Mouse (Mus musculus) midbrain, postnatal 0 days (tissue): ENCODE data around the gene Pigh. TPM values are rescaled to one million over a fixed set of nuclear protein-coding genes. Genes with fewer than 3 reads are reported as not detected.

Source experiments
- ATAC-seq: fragments of 200-750 bp; cut with Nextera tagmentation; 2 replicates; pipeline ENCODE4 v1.8.0; 2017; ENCODE audit warnings: moderate number of reproducible peaks, mild to moderate bottlenecking, moderate TSS enrichment, moderate library complexity; ENCODE audit not compliant: low FRiP score
- DNase-seq: peaks from one replicate; pipeline ENCODE4 v3.0.0-alpha.2; 2015; ENCODE audit warnings: low spot score
- H3K27ac ChIP-seq: fragments of 300-500 bp; sonication (generic); 2 replicates; pipeline ENCODE4 v1.5.1; 2014; ENCODE audit warnings: low read depth, mild to moderate bottlenecking, low read length, mixed read lengths
- H3K27me3 ChIP-seq: fragments of 300-500 bp; sonication (generic); 2 replicates; pipeline ENCODE4 v1.6.1; 2014; ENCODE audit warnings: low read length, control low read depth, mixed read lengths; ENCODE audit not compliant: insufficient read depth
- H3K36me3 ChIP-seq: fragments of 300-500 bp; sonication (generic); 2 replicates; pipeline ENCODE4 v1.6.1; 2014; ENCODE audit warnings: low read length, control low read depth, mixed read lengths; ENCODE audit not compliant: insufficient read depth
- H3K4me1 ChIP-seq: fragments of 300-500 bp; sonication (generic); 2 replicates; pipeline ENCODE4 v1.6.1; 2014; ENCODE audit warnings: mild to moderate bottlenecking, control low read depth, antibody characterized with exemption, low read length, mixed read lengths; ENCODE audit not compliant: insufficient read depth
- H3K4me2 ChIP-seq: fragments of 300-500 bp; sonication (generic); 2 replicates; pipeline ENCODE4 v1.6.1; 2014; ENCODE audit warnings: low read depth, mild to moderate bottlenecking, low read length, mixed read lengths; ENCODE audit not compliant: poor library complexity, severe bottlenecking
- H3K4me3 ChIP-seq: fragments of 300-500 bp; sonication (generic); 2 replicates; pipeline ENCODE4 v1.5.1; 2014; ENCODE audit warnings: low read depth, mild to moderate bottlenecking, low read length, moderate library complexity
- H3K9ac ChIP-seq: fragments of 300-500 bp; sonication (generic); replicated peaks from 2 replicates; pipeline ENCODE4 v1.6.1; 2014; ENCODE audit warnings: mild to moderate bottlenecking, low read length, moderate library complexity, mixed read lengths; ENCODE audit not compliant: poor library complexity, severe bottlenecking
- H3K9me3 ChIP-seq: fragments of 300-500 bp; sonication (generic); 2 replicates; pipeline ENCODE4 v1.6.1; 2016; ENCODE audit warnings: low read length, control low read depth
- CTCF ChIP-seq: IDR thresholded peaks from 2 replicates; pipeline ENCODE4 v1.5.1; 2016; ENCODE audit warnings: antibody characterized with exemption, mild to moderate bottlenecking
- WGBS: fragments of 180-500 bp; shearing (Covaris S2); extraction: QIAGEN DNeasy Blood & Tissue Kit; methylation state at CpG from one replicate; pipeline ENCODE4 v1.1.7; 2014; 5-methylcytosine and 5-hydroxymethylcytosine counted together
- polyA plus RNA-seq: library from polyadenylated mRNA; unstranded; fragments of >200 nt; fragmentation: Nextera tagmentation; extraction: Ambion mirVana; gene quantifications from 2 replicates; pipeline ENCODE4 v1.2.1, GENCODE M21; 2015
- total RNA-seq: library from RNA; depleted of rRNA; stranded (reverse); fragments of >200 nt; gene quantifications from 2 replicates; pipeline ENCODE4 v1.2.3, GENCODE M21; 2014; rRNA removed

The Pigh gene
- total and polyA plus RNA-seq, 2 experiments from 2014 or later, result 12.5 to 20.0 TPM

DNA sequence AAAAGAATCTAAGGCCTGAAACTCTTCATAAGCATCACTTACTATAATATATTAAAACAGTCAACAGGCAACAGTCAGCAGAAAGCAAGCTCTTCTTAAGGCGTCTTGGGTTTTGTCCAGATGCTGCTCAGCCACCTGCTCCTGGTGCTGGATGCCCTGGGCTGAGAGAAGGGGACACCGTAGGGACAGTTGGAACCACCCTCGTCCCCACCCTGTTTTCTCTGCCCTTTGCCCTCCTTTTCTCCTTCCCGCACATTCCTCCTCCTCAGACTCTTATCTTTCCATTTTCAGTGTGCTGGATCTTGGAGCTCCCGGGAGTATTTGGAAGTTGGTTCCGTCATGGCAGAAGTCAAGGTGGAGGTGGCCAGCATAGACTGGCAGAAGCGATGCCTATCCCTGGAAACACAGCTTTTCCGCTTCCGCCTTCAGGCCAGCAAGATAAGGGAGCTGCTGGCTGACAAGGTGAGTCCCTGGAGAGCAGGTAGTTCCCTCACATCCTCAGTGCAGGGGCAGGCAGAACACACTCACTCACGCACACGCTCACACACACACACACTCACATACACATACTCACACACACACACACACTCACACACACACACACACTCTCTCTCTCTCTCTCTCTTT, 49.1 kb downstream of the Pigh start:
- no peak for TF ChIP-seq CTCF
- no peak for ATAC-seq
- DNase-seq, result no peak
- no peaks in the 10 kb centered on the region for H3K27me3 ChIP-seq
- H3K4me2 ChIP-seq, result no peak overlapping the region
- 86% methylated on average over 11 of the region's 11 CpGs for WGBS
- H3K27ac ChIP-seq, result no peak overlapping the region
- no peaks in the 10 kb centered on the region for H3K9me3 ChIP-seq
- no peaks in the 10 kb centered on the region for H3K4me1 ChIP-seq
- H3K36me3 ChIP-seq, result peaks cover 2% of the 10 kb centered on the region; the same call in 1 of the 2 replicates
- H3K4me3 ChIP-seq, result no peak overlapping the region
- H3K9ac ChIP-seq, result no peak overlapping the region

- H3K9ac ChIP-seq, result no peak overlapping the region
- H3K36me3 ChIP-seq, result peaks cover 2% of the 10 kb centered on the region; the same call in 1 of the 2 replicates
- H3K4me3 ChIP-seq, result no peak overlapping the region
- TF ChIP-seq CTCF, result no peak
- H3K9me3 ChIP-seq, result no peaks in the 10 kb centered on the region
- no peaks in the 10 kb centered on the region for H3K27me3 ChIP-seq
- no peak for ATAC-seq
- DNase-seq, result no peak
- no peak overlapping the region for H3K27ac ChIP-seq
- H3K4me1 ChIP-seq, result no peaks in the 10 kb centered on the region
- no peak overlapping the region for H3K4me2 ChIP-seq
- WGBS, result 74% methylated on average over 8 of the region's 8 CpGs
Measured at GRCm38 (mm10) chr12:79039708-79040107, 49.7 kb downstream of the Pigh start.

- no peak for TF ChIP-seq CTCF
- 19% methylated on average over 3 of the region's 3 CpGs for WGBS
- H3K4me3 ChIP-seq, result no peak overlapping the region
Measured at GRCm38 (mm10) chr12:79035349-79035748, 54.1 kb downstream of the Pigh start.

DNA sequence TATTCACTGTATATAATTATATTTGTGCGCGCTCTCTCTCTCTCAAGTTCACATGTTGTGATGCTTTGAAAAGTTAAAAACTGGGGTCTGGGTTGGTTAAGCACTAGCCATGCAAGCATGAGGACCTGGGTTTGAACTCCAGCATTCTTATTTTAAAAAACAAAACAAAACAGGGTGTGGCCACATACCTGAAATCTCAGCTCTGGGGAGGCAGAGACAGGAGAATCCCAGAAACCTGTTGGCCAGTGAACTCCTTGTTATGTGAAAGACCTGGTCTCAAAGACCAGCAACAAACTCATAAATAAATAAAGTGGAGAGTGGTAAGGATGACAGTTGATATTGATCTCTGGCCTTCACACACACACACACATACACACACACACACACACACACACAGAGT, 55.1 kb downstream of the Pigh start:
- TF ChIP-seq CTCF, result no peak
- no peaks in the 10 kb centered on the region for H3K9me3 ChIP-seq
- no peaks in the 10 kb centered on the region for H3K36me3 ChIP-seq
- DNase-seq (no peak), ATAC-seq (no peak)
- H3K9ac ChIP-seq, result no peak overlapping the region
- H3K4me2 ChIP-seq, result no peak overlapping the region
- H3K27ac ChIP-seq, result no peak overlapping the region
- WGBS, result 99% methylated on average over 2 of the region's 2 CpGs
- no peaks in the 10 kb centered on the region for H3K27me3 ChIP-seq
- no peak overlapping the region for H3K4me3 ChIP-seq
- H3K4me1 ChIP-seq, result no peaks in the 10 kb centered on the region

More at GRCm38 (mm10) chr12:79035349-79035748, 54.1 kb downstream of the Pigh start:
- no peak overlapping the region for H3K4me2 ChIP-seq
- H3K27ac ChIP-seq, result no peak overlapping the region
- H3K9ac ChIP-seq, result no peak overlapping the region
- ATAC-seq (no peak), DNase-seq (no peak)
- H3K36me3 ChIP-seq, result no peaks in the 10 kb centered on the region
- H3K9me3 ChIP-seq, result no peaks in the 10 kb centered on the region
- H3K27me3 ChIP-seq, result no peaks in the 10 kb centered on the region
- H3K4me1 ChIP-seq, result no peaks in the 10 kb centered on the region

Other genes starting within 250 kb of the Pigh start
- 48.1 and 86.9 TPM in 2 replicates for gene Atp6v1d, start 228.0 kb downstream of the Pigh start, total RNA-seq
- 197 TPM in 2 replicates for gene Atp6v1d, start 228.0 kb downstream of the Pigh start, polyA plus RNA-seq
- 35.1 and 47.0 TPM in 2 replicates for gene Eif2s1, start 227.8 kb downstream of the Pigh start, total RNA-seq
- gene Eif2s1, start 227.8 kb downstream of the Pigh start, polyA plus RNA-seq, result 80.5 and 86.3 TPM in 2 replicates
- 2.0 and 3.8 TPM in 2 replicates for gene Plek2, start 182.7 kb downstream of the Pigh start, total RNA-seq
- gene Plek2, start 182.7 kb downstream of the Pigh start, polyA plus RNA-seq, result 3.2 and 4.0 TPM in 2 replicates
- gene Tmem229b, start 82.0 kb downstream of the Pigh start, total RNA-seq, result 214 and 215 TPM in 2 replicates
- gene Tmem229b, start 82.0 kb downstream of the Pigh start, polyA plus RNA-seq, result 63.2 and 65.9 TPM in 2 replicates
- gene Plekhh1, start 60.5 kb downstream of the Pigh start, total RNA-seq, result 5.4 and 6.1 TPM in 2 replicates
- gene Plekhh1, start 60.5 kb downstream of the Pigh start, polyA plus RNA-seq, result 1.00 and 1.1 TPM in 2 replicates
- gene Arg2, start 41.1 kb upstream of the Pigh start, total RNA-seq, result 13.6 and 16.5 TPM in 2 replicates
- gene Arg2, start 41.1 kb upstream of the Pigh start, polyA plus RNA-seq, result 22.5 and 23.3 TPM in 2 replicates
- gene Vti1b, start 83.0 kb upstream of the Pigh start, total RNA-seq, result 83.0 and 98.8 TPM in 2 replicates
- 228 and 230 TPM in 2 replicates for gene Vti1b, start 83.0 kb upstream of the Pigh start, polyA plus RNA-seq
- 46.8 and 50.8 TPM in 2 replicates for gene Rdh11, start 102.6 kb upstream of the Pigh start, total RNA-seq
- gene Rdh11, start 102.6 kb upstream of the Pigh start, polyA plus RNA-seq, result 35.3 and 40.9 TPM in 2 replicates
- 0.93 and 1.3 TPM in 2 replicates for gene Rdh12, start 119.3 kb upstream of the Pigh start, total RNA-seq
- 1.0 and 1.3 TPM in 2 replicates for gene Rdh12, start 119.3 kb upstream of the Pigh start, polyA plus RNA-seq
- gene Zfyve26, start 206.7 kb upstream of the Pigh start, total RNA-seq, result 10.3 and 25.6 TPM in 2 replicates
- gene Zfyve26, start 206.7 kb upstream of the Pigh start, polyA plus RNA-seq, result 4.3 and 6.2 TPM in 2 replicates
- 0.09 and 0.22 TPM in 2 replicates for gene Rad51b, start 207.6 kb upstream of the Pigh start, total RNA-seq
- 0.38 and 0.74 TPM in 2 replicates for gene Rad51b, start 207.6 kb upstream of the Pigh start, polyA plus RNA-seq